In genomic region chr19:53839837-53840236, GRCm38 (mm10) we compare ENCODE assay signal across 13 mouse cellular contexts. TPM values are rescaled to one million over a fixed set of nuclear protein-coding genes. Genes with fewer than 3 reads are reported as not detected.
A peak's percentile ranks its signal among the peaks of the same experiment; 100 is the strongest.
DNase-seq lines count a peak whose midpoint lies in the region; ATAC-seq and TF ChIP-seq lines count a peak whose summit lies in the region.
"Had no signal": no experiment of that assay in that cellular context is flagged by ENCODE, and none has a peak within 500 bp of the region (broad histone marks: within the 10 kb centered on the region; RNA-seq: fewer than 3 reads in every experiment).

No protein-coding gene starts in this region.

- H3K36me3 ChIP-seq in forebrain, embryonic 13.5 days (ENCODE audit: poor library complexity, severe bottlenecking), result no peaks in the 10 kb centered on the region
- no peaks in the 10 kb centered on the region for H3K36me3 ChIP-seq in midbrain, embryonic 15.5 days (replicated peaks)
- H3K36me3 ChIP-seq: liver, embryonic 15.5 days had no signal

- H3K27me3 ChIP-seq in forebrain, embryonic 13.5 days, result no peaks in the 10 kb centered on the region
- H3K27me3 ChIP-seq in midbrain, embryonic 15.5 days (replicated peaks), result no peaks in the 10 kb centered on the region
- H3K27me3 ChIP-seq: liver, embryonic 15.5 days had no signal

- no peak for TF ChIP-seq POLR2A in brain, embryonic 14.5 days (IDR thresholded peaks at IDR 0.05; ENCODE audit: borderline replicate concordance, extremely low read depth, insufficient read depth, insufficient read length, poor library complexity, severe bottlenecking)

- ATAC-seq in forebrain, embryonic 13.5 days, result peak; percentile 63
- ATAC-seq in midbrain, embryonic 15.5 days (replicated peaks), result 0 out of 2 replicates have a peak, but pooled peaks have one; percentile 45
- ATAC-seq: activated CD4-positive, CD25-positive, alpha-beta regulatory T cell, adult 4 months had no signal

- 22% methylated on average over 6 of the region's 6 CpGs for WGBS in forebrain, embryonic 13.5 days
- 25% methylated on average over 6 of the region's 6 CpGs for WGBS in midbrain, embryonic 15.5 days

- peak; percentile 4 for DNase-seq in gastrocnemius, postnatal 25 days
- no peak for DNase-seq in gastrocnemius, adult 18-20 months (ENCODE audit: low spot score)
- DNase-seq in brain, embryonic 14.5 days (ENCODE audit: low read depth), result peak; percentile 90
- DNase-seq in heart, postnatal 4 days, result no peak
- DNase-seq in frontal cortex, postnatal 10 days (ENCODE audit: low spot score in 2 of 2), result no peak
- DNase-seq: kidney, postnatal 25 days; thymus, postnatal 36 days had no signal

- no peaks in the 10 kb centered on the region for H3K9me3 ChIP-seq in forebrain, embryonic 13.5 days (replicated peaks)
- no peaks in the 10 kb centered on the region for H3K9me3 ChIP-seq in midbrain, embryonic 15.5 days
- H3K9me3 ChIP-seq: liver, embryonic 15.5 days had no signal

- H3K4me2 ChIP-seq in forebrain, embryonic 13.5 days, result no peak overlapping the region
- no peak overlapping the region for H3K4me2 ChIP-seq in midbrain, embryonic 15.5 days
- H3K4me2 ChIP-seq: liver, embryonic 15.5 days had no signal

- H3K4me1 ChIP-seq in forebrain, embryonic 13.5 days, result peaks cover 35% of the 10 kb centered on the region
- peaks cover 19% of the 10 kb centered on the region; the same call in 1 of the 2 replicates for H3K4me1 ChIP-seq in midbrain, embryonic 15.5 days

- TF ChIP-seq CTCF in brain, embryonic 14.5 days (IDR thresholded peaks at IDR 0.05; ENCODE audit: borderline replicate concordance, extremely low read depth, insufficient read depth, insufficient read length), result no peak

- no peak overlapping the region for H3K4me3 ChIP-seq in forebrain, embryonic 13.5 days
- no peak overlapping the region for H3K4me3 ChIP-seq in midbrain, embryonic 15.5 days
- H3K4me3 ChIP-seq: liver, embryonic 15.5 days; myocyte had no signal

- no peak overlapping the region for H3K9ac ChIP-seq in forebrain, embryonic 13.5 days
- H3K9ac ChIP-seq in midbrain, embryonic 15.5 days, result no peak overlapping the region
- H3K9ac ChIP-seq: liver, embryonic 15.5 days had no signal

- peak overlapping the region; percentile 59 for H3K27ac ChIP-seq in forebrain, embryonic 13.5 days
- no peak overlapping the region for H3K27ac ChIP-seq in midbrain, embryonic 15.5 days
- H3K27ac ChIP-seq: liver, embryonic 15.5 days; macrophage had no signal

RNA-seq across cellular contexts. Expression of gene Pdcd4, which starts 52.2 kb away (rescaled TPM):
- 10 to 100 TPM; 11.7 to 21.0 TPM for total RNA-seq in gastrocnemius, postnatal 25 days (2021)
- 10 to 100 TPM; 16.4 to 16.5 TPM for total RNA-seq in gastrocnemius, adult 18-20 months (2021)
- polyA plus RNA-seq in brain, embryonic 14.5 days (2012; rRNA removed), result 23.0 and 30.8 TPM in 2 replicates
- polyA plus RNA-seq in forebrain, embryonic 13.5 days (2015; fragmentation: Nextera tagmentation; extraction: Ambion mirVana), result 110 and 115 TPM in 2 replicates
- 59.7 and 64.9 TPM in 2 replicates for polyA plus RNA-seq in midbrain, embryonic 15.5 days (2015; fragmentation: Nextera tagmentation; extraction: Ambion mirVana)
- 10 to 100 TPM; 19.9 to 22.3 TPM for total RNA-seq in heart, postnatal 4 days (2021)

Comparison
In these comparisons a context has a peak if more than half of its experiments do, and no peak if none do; other contexts are left out.
1. DNase-seq: peak in gastrocnemius, postnatal 25 days (single experiment) and brain, embryonic 14.5 days (single experiment); none in gastrocnemius, adult 18-20 months (single experiment), heart, postnatal 4 days (single experiment) and frontal cortex, postnatal 10 days (0 of 2).